Mouse (Mus musculus) left cerebral cortex, postnatal 36 days (tissue): ENCODE results near the gene Tex101. TPM values are rescaled to one million over a fixed set of nuclear protein-coding genes. Genes with fewer than 3 reads are reported as not detected.
"Not testable (repeated sequence)": the region's sequence is repeated elsewhere in the genome, so short reads cannot be mapped to it uniquely, and the experiment has no call there.

Experiments
- DNase-seq, 2 experiments: peaks; one replicate each; pipeline ENCODE4 v3.0.0; 2021 to 2022; ENCODE audit warnings: low spot score in 2 of 2, mixed read lengths in 1 of 2
- intact Hi-C: fragments of 180-260 bp; cut with DNase I; formaldehyde crosslinking; loops from one replicate; pipeline ENCODE4 v1.15.1; 2025
- total RNA-seq, 2 experiments: library from RNA; stranded (reverse); gene quantifications; 2 replicates each; pipeline ENCODE4 v1.2.3; 2021

The Tex101 gene
- total RNA-seq, 2 experiments from 2014 or later, result not detected

DNA sequence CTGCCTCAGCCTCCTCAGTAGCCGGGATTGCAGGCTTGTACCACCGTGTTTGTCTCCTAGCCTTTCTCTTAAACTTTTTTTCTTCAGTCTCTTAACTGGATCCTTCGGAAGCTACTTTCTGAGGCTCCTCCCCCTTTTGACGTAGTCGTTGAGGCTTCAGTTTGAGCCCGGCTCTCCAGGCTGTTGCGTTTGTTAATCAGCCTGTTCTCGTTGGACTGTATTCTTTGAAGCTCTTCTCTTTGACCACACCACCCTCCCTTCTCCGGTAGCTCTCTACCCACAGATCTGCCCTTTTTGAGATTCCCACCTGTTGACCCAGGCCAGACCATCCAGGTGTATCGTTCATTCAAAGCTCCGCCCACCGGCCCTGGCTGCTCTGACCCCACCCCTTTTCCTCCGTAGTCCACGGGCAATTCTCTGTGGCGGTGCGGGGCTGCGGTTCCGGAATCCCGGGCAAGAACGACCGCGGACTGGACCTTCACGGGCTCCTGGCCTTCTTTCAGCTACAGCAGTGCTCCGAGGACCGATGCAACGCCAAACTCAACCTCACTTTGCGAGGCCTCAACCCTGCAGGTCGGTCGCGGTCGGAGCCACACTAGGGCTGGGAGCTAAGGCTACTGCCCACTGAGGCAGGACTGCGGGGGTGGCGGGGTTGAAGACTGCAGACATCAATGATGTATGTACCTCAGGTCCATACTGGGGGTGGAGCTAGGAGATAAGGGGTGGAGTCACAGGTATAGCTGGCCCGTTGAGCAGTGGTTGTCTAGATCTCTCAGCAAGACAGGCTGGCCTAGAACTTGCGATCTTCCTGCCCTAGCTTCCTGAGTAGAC, 38.2 kb downstream of the Tex101 start:
- DNase-seq, result no peak
- intact Hi-C loops, result no loop called here

DNA sequence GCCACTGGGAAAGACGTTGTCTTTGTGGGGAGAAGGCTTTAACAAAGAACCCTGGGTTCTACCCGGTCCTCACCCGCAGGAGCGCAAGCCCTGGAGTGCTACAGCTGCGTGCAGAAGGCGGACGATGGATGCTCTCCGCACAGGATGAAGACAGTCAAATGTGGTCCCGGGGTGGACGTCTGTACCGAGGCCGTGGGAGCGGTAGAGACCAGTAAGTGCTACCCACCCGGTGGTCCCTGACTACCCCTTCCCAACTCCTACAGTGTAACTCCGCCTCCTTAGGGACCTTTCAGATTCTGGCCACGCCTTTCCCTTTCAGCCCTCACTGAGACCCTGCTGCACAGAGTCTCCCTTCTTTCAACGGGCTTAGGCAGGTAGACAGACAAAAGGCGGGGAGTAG, 39.4 kb downstream of the Tex101 start:
- intact Hi-C loops, result no loop called here
- DNase-seq, result no peak

DNA sequence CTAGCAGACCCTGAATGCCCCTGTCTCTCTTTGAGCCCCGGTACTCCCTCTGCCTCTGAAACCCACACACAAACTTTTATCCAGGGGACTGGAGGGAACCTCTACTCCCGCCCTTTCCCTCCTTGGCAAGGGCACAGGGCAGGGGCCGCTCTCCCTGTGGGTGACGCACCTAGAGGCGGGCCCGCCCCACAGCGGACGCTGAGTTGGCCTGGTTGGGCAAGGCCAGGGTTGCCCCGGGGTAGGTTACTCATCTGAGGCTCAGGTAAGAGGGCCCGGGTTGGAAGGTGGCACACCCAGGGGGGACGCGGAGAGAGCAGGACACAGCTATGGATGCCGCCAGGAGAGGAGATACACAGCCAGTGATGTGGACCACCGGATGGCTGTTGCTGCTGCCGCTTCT, 40.2 kb downstream of the Tex101 start, which contains the start of gene Lypd3:
Gene Lypd3 (plus strand): TSS at position 287 of the 400 bp plus-strand sequence.
- intact Hi-C loops, result no loop called here
- no peak for DNase-seq

GRCm38 (mm10) chr7:24630116-24630880, 46.2 kb downstream of the Tex101 start:
- DNase-seq, result no peak
- intact Hi-C loops, result no loop called here

- no peak for DNase-seq
- intact Hi-C loops, result no loop called here
Measured at GRCm38 (mm10) chr7:24629672-24630071, 46.8 kb downstream of the Tex101 start.

- peak in 1 of 2 experiments; percentile 14 for DNase-seq
- intact Hi-C loops, result no loop called here
Measured at GRCm38 (mm10) chr7:24628685-24629610, 47.5 kb downstream of the Tex101 start.

DNA sequence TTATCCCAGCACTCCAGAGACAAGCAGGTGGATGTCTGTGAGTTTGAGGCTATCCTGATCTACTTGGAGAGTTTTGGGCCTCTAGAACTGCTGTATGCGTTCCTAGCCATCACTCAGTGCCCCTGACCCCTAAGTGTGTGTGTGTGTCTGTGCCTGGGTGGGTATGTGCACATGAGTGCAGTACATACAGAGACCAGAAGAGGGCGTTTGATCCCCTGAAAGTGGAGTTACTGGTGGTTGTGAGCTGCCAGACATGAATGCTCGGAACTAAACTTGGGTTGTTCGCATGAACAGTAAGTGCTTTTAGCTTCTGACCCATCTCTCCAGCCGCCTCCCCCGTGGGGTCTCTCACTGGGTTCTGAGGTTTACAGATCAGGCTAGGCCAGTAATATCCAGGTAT, 53.5 kb downstream of the Tex101 start:
- no peak for DNase-seq
- intact Hi-C loops, result no loop called here

GRCm38 (mm10) chr7:24621193-24621592, 55.3 kb downstream of the Tex101 start:
- DNase-seq, result no peak
- intact Hi-C loops, result no loop called here

DNA sequence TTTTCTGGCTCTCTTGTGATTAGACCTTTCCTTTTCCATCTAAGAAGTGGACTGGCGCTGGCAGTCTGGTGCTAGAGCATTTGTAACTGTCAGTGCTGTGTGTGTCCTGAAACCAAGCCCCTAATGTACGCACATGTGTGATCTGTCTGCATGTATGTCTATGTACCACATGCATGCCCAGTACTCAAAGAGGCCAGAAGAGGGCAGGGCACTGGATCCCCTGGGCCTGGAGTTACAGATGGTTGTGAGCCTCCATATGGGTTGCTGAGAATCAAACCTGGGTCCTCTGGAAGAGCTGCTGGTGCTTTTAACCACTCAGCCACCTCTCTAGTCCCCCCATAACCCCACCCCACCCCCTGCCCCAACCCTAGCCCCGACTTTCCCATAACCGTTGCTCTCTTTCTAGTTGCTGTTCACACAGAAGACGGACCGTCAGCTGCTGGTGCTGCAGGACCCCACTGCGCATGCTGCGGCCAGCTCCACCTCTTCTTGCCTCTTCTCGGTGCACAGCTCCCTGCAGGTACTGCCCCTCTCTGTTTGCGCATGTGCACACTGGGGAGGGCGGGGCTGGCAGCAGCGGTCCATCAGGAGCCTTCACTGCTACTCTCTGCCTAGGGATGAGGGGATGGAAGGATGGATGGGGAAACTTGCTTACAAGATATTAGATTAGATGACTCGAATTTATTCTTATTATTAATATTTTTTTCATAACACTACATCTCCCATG, 56.6 kb downstream of the Tex101 start:
- intact Hi-C loops, result no loop called here
- DNase-seq, result no peak

DNA sequence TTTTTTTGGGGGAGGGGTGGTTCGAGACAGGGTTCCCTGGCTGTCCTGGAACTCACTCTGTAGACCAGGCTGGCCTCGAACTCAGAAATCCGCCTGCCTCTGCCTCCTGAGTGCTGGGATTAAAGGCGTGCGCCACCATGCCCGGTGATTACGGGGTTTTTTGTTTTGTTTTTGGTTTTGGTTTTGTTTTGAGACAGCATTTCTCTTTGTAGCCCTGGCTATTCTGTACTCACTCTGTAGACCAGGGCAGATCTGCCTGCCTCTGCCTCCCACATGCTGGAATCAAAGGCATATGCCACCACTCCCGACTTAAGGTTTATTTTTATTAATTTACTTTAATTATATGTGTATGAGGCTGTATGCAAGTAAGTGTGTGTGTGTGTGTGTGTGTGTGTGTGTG, 58.1 kb downstream of the Tex101 start:
- DNase-seq, intact Hi-C loops: not testable (repeated sequence)

Other genes starting within 250 kb of the Tex101 start
- under 1 TPM; 0.42 to 0.72 TPM for gene Irgc1, start 224.4 kb downstream of the Tex101 start, total RNA-seq
- 1 to 10 TPM in 1 of 2 experiments, under 1 TPM in 1; 0.91 to 1.7 TPM for gene Plaur, start 214.2 kb downstream of the Tex101 start, total RNA-seq
- gene Cadm4, start 194.7 kb downstream of the Tex101 start, total RNA-seq, result 100 to 1,000 TPM; 235 to 307 TPM
- gene Zfp428, start 169.7 kb downstream of the Tex101 start, total RNA-seq, result 10 to 100 TPM; 47.9 to 49.4 TPM
- gene AC161166.1, start 164.2 kb downstream of the Tex101 start, total RNA-seq, result not detected
- gene Irgq, start 146.0 kb downstream of the Tex101 start, total RNA-seq, result 10 to 100 TPM; 80.8 to 89.2 TPM
- gene Pinlyp, start 130.6 kb downstream of the Tex101 start, total RNA-seq, result not detected
- gene Xrcc1, start 130.4 kb downstream of the Tex101 start, total RNA-seq, result 10 to 100 TPM; 29.8 to 41.4 TPM
- gene Ethe1, start 89.1 kb downstream of the Tex101 start, total RNA-seq, result 10 to 100 TPM; 11.8 to 14.3 TPM
- gene Zfp575, start 89.0 kb downstream of the Tex101 start, total RNA-seq, result 1 to 10 TPM; 6.6 to 6.8 TPM
- under 1 TPM; 0.22 to 0.48 TPM for gene Phldb3, start 65.9 kb downstream of the Tex101 start, total RNA-seq
- gene Lypd3, start 40.1 kb downstream of the Tex101 start, total RNA-seq, result 1 to 10 TPM in 1 of 2 experiments, under 1 TPM in 1; 0.32 to 1.3 TPM
- gene BC049730, start 32.6 kb upstream of the Tex101 start, total RNA-seq, result not detected
- not detected for gene Gm4763, start 50.2 kb upstream of the Tex101 start, total RNA-seq
- gene Cd177, start 83.6 kb upstream of the Tex101 start, total RNA-seq, result not detected
- gene Ceacam10, start 100.5 kb upstream of the Tex101 start, total RNA-seq, result not detected
- 1 to 10 TPM in 1 of 2 experiments, not detected in 1; 1.9 TPM for gene Gm9844, start 185.5 kb upstream of the Tex101 start, total RNA-seq
- not detected for gene Lypd4, start 193.3 kb upstream of the Tex101 start, total RNA-seq
- not detected for gene Dmrtc2, start 193.4 kb upstream of the Tex101 start, total RNA-seq
- 100 to 1,000 TPM; 456 to 499 TPM for gene Rps19, start 207.7 kb upstream of the Tex101 start, total RNA-seq
- under 1 TPM; 0.49 to 0.54 TPM for gene Cd79a, start 220.7 kb upstream of the Tex101 start, total RNA-seq
- gene Arhgef1, start 226.2 kb upstream of the Tex101 start, total RNA-seq, result 10 to 100 TPM; 58.2 to 98.5 TPM